Mouse (Mus musculus) heart, adult 10 weeks (tissue): ENCODE measurements around the gene Rab15. TPM values are rescaled to one million over a fixed set of nuclear protein-coding genes. Genes with fewer than 3 reads are reported as not detected.

Source experiments
- polyA plus RNA-seq: library from polyadenylated mRNA; stranded (reverse); fragments of 350-450 nt; fragmentation: Illumina TruSeq; extraction: RNeasy Lipid Tissue Mini Kit (QIAGEN cat#74804); gene quantifications from one replicate; pipeline ENCODE4 v1.2.3, GENCODE M21; 2014; ENCODE audit warnings: low read depth, low replicate concordance

Rab15 gene
- 0.55 TPM for polyA plus RNA-seq

DNA sequence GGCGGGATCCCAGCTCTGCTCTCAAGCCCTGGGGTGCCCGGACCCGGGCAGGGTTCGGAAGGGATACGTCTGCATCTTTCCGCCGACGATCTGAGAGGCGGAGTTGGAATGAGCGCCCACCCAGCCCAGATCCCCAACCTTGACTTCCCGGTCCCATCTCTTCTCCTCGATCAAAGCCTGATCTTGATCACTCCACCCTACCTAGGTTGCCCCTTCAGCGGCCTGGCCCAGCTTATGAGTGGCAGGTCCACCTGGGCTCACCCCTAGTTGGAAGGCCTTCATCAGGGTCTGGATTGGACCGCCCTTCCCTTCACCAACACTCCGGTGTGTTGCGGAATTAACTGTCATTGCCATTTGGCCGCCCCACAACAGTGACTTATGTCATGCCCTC lies at the start of gene Rab15:
TSS of gene Rab15 (minus strand) at position 258 of the 391 bp plus-strand sequence.

DNA sequence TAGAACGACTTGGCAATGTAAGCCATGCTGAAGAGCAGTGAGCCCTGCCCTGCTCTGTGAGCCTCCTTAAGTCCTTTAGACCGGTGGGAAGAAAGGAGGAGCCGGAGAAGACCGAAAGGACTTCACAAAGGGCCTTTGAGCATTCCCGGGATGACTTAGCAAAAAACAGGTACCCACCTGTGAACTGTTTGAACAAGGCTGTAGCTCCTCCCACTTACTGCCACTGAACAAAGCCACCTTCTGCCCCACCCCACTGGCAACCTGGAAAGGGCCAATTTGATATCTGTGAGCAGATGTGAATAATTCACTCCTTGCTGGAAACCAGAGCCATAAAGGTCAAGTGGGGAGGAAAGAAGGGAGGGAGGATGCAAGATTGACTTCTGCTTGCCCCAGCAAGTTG lies 27.4 kb downstream of the Rab15 start, which contains the start of gene Gpx2:
TSS of gene Gpx2 (minus strand) at position 205 of the 400 bp plus-strand sequence.

DNA sequence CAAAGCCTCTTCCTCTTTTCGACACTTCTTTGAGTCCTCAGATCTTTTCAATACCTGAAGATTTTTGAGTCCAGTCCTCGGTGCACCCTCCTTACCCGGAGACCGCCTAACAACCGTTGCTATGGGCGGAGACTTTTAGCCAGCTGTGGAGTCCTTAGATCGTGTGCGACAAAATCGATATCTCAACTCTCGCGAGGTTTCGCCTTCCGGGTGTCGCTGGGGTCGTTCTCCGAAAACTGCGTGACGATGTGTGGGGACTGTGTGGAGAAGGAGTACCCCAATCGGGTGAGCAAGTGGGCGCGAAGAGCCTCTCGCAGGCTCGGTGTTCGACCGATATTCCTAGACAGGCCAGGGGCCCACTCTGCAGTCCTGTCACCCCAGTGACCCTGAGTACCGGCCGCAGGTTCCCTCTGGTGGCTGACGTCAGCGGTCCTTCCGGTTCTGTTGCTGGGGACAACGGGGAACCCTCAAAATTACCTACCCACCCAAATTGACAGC lies 57.3 kb downstream of the Rab15 start, which contains the start of the genes Churc1 and Fntb:
TSS of gene Churc1 (plus strand) at position 185 of the 498 bp plus-strand sequence.
TSS of gene Fntb (plus strand) at position 236 of the 498 bp plus-strand sequence.

Other genes starting within 250 kb of the Rab15 start
- 49.4 TPM for gene Sptb, start 112.4 kb downstream of the Rab15 start, polyA plus RNA-seq
- 160 TPM for gene Churc1, start 57.4 kb downstream of the Rab15 start, polyA plus RNA-seq
- 15.2 TPM for gene Fntb, start 57.3 kb downstream of the Rab15 start, polyA plus RNA-seq
- not detected for gene Gpx2, start 27.4 kb downstream of the Rab15 start, polyA plus RNA-seq
- 80.6 TPM for gene Max, start 139.3 kb upstream of the Rab15 start, polyA plus RNA-seq